In genomic region chr12:72115686-72116345, GRCm38 (mm10) we compare ENCODE assay signal across 23 mouse cellular contexts. TPM values are rescaled to one million over a fixed set of nuclear protein-coding genes. Genes with fewer than 3 reads are reported as not detected.
"Had no signal": no experiment of that assay in that cellular context is flagged by ENCODE, and none has a peak within 500 bp of the region (broad histone marks: within the 10 kb centered on the region; RNA-seq: fewer than 3 reads in every experiment).

No protein-coding gene starts in this region.

- H3K27me3 ChIP-seq: kidney, embryonic 15.5 days; limb, embryonic 12.5 days; limb, embryonic 15.5 days; lung, embryonic 15.5 days; midbrain, embryonic 13.5 days; neural tube, embryonic 13.5 days; stomach, embryonic 15.5 days had no signal

- ATAC-seq: liver, postnatal 0 days; midbrain, embryonic 13.5 days; midbrain, embryonic 16.5 days had no signal

- H3K4me3 ChIP-seq: kidney, embryonic 15.5 days; limb, embryonic 12.5 days; limb, embryonic 15.5 days; lung, embryonic 15.5 days; midbrain, embryonic 13.5 days; myocyte; neural tube, embryonic 13.5 days; stomach, embryonic 15.5 days had no signal

- DNase-seq: kidney, postnatal 10 days; kidney, postnatal 36 days; left cerebral cortex, postnatal 4 days; liver, postnatal 0 days; lung, postnatal 14 days; lung, postnatal 4 days; retina, postnatal 1 day; right cerebral cortex, postnatal 25 days; spleen, adult 18-20 months; thymus, postnatal 25 days had no signal

- H3K27ac ChIP-seq: kidney, embryonic 15.5 days; limb, embryonic 12.5 days; limb, embryonic 15.5 days; liver, embryonic 14.5 days; lung, embryonic 15.5 days; midbrain, embryonic 13.5 days; neural tube, embryonic 13.5 days; stomach, embryonic 15.5 days had no signal

- H3K9ac ChIP-seq: kidney, embryonic 15.5 days; limb, embryonic 12.5 days; limb, embryonic 15.5 days; liver, embryonic 14.5 days; liver, postnatal 0 days; lung, embryonic 15.5 days; midbrain, embryonic 13.5 days; neural tube, embryonic 13.5 days; stomach, embryonic 15.5 days had no signal

- H3K9me3 ChIP-seq: kidney, embryonic 15.5 days; limb, embryonic 12.5 days; limb, embryonic 15.5 days; lung, embryonic 15.5 days; midbrain, embryonic 13.5 days; neural tube, embryonic 13.5 days; stomach, embryonic 15.5 days had no signal

- H3K4me1 ChIP-seq: kidney, embryonic 15.5 days; limb, embryonic 12.5 days; limb, embryonic 15.5 days; lung, embryonic 15.5 days; midbrain, embryonic 13.5 days; neural tube, embryonic 13.5 days; stomach, embryonic 15.5 days had no signal

- H3K4me2 ChIP-seq: kidney, embryonic 15.5 days; limb, embryonic 12.5 days; limb, embryonic 15.5 days; liver, embryonic 11.5 days; lung, embryonic 15.5 days; midbrain, embryonic 13.5 days; neural tube, embryonic 13.5 days; stomach, embryonic 15.5 days had no signal

- H3K36me3 ChIP-seq: kidney, embryonic 15.5 days; limb, embryonic 12.5 days; limb, embryonic 15.5 days; lung, embryonic 15.5 days; midbrain, embryonic 13.5 days; neural tube, embryonic 13.5 days; stomach, embryonic 15.5 days had no signal

RNA-seq across cellular contexts. Expression of gene L3hypdh, which starts 30.6 kb away (rescaled TPM):
- total RNA-seq: monocyte, adult 5-6 weeks; neutrophil, adult 5-6 weeks had no signal

RNA-seq across cellular contexts. Expression of gene Gpr135, which starts 44.9 kb away (rescaled TPM):
- total RNA-seq: monocyte, adult 5-6 weeks had no signal
